Mouse (Mus musculus) kidney, adult 2 months (tissue): Measurements from ENCODE around the gene Heatr6. TPM values are rescaled to one million over a fixed set of nuclear protein-coding genes. Genes with fewer than 3 reads are reported as not detected.

Source experiments
- DNase-seq: peaks from one replicate; pipeline ENCODE4 v3.0.0; 2021
- H3K27ac ChIP-seq: fragments of 200-500 bp; 2 replicates; pipeline ENCODE4 v1.5.1; 2012; ENCODE audit warnings: low read depth, low read length, control low read depth, inconsistent platforms; ENCODE audit not compliant: insufficient read depth
- H3K27me3 ChIP-seq: fragments of 200-500 bp; replicated peaks from 2 replicates; pipeline ENCODE4 v1.6.1; 2012; ENCODE audit warnings: mild to moderate bottlenecking, moderate library complexity, low read length, inconsistent platforms; ENCODE audit not compliant: control insufficient read depth, insufficient read depth
- H3K36me3 ChIP-seq: fragments of 200-500 bp; 2 replicates; pipeline ENCODE4 v1.6.1; 2012; ENCODE audit warnings: mild to moderate bottlenecking, moderate library complexity, low read length, inconsistent platforms; ENCODE audit not compliant: control insufficient read depth, insufficient read depth
- H3K4me1 ChIP-seq: fragments of 200-500 bp; 2 replicates; pipeline ENCODE4 v1.6.1; 2011; ENCODE audit warnings: low read length; ENCODE audit not compliant: control insufficient read depth, insufficient read depth
- H3K4me3 ChIP-seq: fragments of 200-500 bp; 2 replicates; pipeline ENCODE4 v1.5.1; 2011; ENCODE audit warnings: mild to moderate bottlenecking, low read depth, low read length, control low read depth; ENCODE audit not compliant: insufficient read depth
- CTCF ChIP-seq: fragments of 200-500 bp; conservative IDR thresholded peaks from 2 replicates; pipeline ENCODE4 v1.5.1; 2011; ENCODE audit warnings: low read depth, mild to moderate bottlenecking, control low read depth, low read length, moderate library complexity, mixed read lengths; ENCODE audit not compliant: insufficient read depth, insufficient read length
- POLR2A ChIP-seq: fragments of 200-500 bp; IDR thresholded peaks from one replicate; pipeline ENCODE4 v1.6.1; 2011; ENCODE audit warnings: low read depth, low read length, control low read depth
- WGBS: fragments of 180-500 bp; shearing (Covaris S2); methylation state at CpG from one replicate; pipeline ENCODE4 v1.1.7; 2018; 5-methylcytosine and 5-hydroxymethylcytosine counted together
- polyA plus RNA-seq: library from polyadenylated mRNA; depleted of rRNA; stranded (reverse); fragments of >200 nt; gene quantifications from 2 replicates; pipeline ENCODE4 v1.2.3, GENCODE M21; 2012

Heatr6 gene
- polyA plus RNA-seq, 1 experiment, result 10.9 TPM

DNA sequence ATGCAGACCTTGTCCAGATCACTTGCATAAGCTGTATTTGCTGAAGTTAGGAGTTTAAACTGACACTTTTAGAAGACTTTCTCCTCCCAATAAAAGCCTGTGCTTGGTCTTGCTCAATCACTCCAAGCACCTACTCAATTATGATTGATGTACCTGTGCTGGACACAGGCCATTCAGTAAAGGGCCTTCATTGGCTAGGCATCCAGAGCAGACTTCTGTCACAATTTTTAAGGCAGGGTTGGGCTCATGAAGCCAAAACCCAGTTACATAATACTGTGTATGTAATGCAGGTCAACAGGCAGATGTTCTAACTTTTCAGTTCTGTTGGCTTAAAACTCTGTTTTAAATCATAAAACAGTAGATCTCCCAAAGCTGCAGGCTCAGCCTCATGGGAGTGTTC lies 32.7 kb upstream of the Heatr6 start:
- Histone ChIP-seq H3K4me3 (no peak overlapping the region), H3K4me1 (no peaks in the 10 kb centered on the region), H3K27me3 (0 out of 2 replicates have a peak, but pooled peaks cover 1% of the 10 kb centered on the region), H3K36me3 (no peaks in the 10 kb centered on the region), H3K27ac (no peak overlapping the region)
- no peak for DNase-seq
- no peak for TF ChIP-seq CTCF
- TF ChIP-seq POLR2A, result no peak

DNA sequence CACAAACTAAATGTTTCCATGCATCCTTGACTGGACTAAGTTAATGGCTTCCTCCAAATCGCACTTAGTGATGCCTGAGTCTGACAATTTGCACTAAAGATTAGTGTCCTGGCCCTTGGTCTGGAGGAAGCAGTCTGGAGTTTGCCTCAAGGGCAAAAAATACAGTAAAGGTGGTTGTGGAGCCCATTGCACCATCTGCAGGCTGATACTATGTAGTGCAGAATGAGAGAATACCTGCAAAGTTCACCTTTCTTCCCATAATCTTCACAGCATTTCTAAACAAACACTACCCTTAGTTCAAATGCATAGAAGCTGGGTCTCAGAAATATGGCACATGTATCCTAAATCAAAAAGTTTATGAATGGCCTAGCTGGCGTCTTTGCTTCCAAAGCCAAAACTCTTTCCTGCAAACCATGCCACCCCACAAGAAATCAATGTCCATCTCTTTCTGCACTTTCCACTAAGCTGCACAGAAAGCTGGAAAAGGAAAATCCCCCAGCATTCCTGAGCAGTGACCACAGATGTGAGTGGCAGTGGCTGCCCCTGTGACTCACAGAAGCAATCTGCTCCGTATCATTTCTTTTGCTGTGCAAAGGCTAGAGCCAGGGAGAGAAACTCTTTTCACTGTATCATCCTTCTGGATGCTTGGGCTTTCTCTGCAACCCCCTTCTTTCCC lies 24.6 kb upstream of the Heatr6 start:
- 58% methylated on average over 3 of the region's 3 CpGs for WGBS
- peak; percentile 14 for DNase-seq
- Histone ChIP-seq H3K4me3 (no peak overlapping the region), H3K27ac (no peak overlapping the region), H3K36me3 (no peaks in the 10 kb centered on the region), H3K4me1 (no peaks in the 10 kb centered on the region), H3K27me3 (no peaks in the 10 kb centered on the region)
- TF ChIP-seq POLR2A (no peak), CTCF (peak; percentile 49)

DNA sequence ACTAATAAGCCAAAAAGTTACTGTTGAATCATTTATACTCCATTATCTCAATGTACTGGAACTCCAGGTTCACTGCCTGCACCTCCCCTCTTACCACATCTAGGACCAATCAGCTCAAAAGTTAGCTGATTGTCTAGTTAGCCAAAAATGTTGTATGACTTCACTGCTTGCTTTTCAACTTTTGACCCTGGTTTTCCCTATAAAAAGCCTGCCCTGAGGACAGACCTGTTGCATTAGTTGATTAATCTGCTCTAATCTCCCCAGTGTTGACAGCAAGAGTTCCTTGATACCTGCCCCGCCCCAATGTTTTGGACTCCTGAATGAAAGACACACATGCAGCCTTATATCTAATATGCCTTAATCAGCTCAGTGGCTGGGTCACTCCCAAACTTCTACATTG lies 22.4 kb upstream of the Heatr6 start:
- Histone ChIP-seq H3K27me3 (no peaks in the 10 kb centered on the region), H3K27ac (no peak overlapping the region), H3K36me3 (no peaks in the 10 kb centered on the region), H3K4me3 (no peak overlapping the region), H3K4me1 (no peaks in the 10 kb centered on the region)
- no peak for DNase-seq
- no peak for TF ChIP-seq POLR2A
- no peak for TF ChIP-seq CTCF
- WGBS, result 100% methylated on average over 1 of the region's 1 CpGs

DNA sequence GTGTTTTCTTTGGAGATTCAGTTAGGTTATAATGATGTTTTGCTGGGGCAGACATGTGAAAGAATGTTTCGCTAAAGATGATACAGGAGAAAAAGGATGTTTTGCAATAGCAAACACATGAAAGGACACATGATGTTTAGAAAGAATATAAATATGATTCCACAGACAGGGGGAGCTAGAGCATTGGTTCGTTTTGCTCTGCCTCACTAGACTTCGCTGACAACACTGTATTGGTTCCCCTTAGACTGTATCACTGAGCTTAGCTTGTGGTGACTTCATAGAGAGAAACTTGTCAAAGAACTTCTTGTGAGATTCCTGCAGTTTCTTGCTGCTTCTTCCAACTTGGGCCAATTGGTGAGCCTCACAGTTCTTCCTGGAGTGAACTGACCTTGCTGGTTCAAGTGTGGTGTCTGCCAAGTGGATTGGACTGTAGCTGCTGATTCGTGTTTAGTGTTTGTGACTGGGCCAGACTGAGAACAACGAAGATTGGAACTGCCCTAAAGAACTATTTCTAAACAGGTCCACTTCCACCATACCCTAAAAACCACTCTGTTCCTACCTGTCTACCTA lies 20.3 kb upstream of the Heatr6 start:
- no peak for DNase-seq
- TF ChIP-seq POLR2A (no peak), CTCF (no peak; the same call in 1 of the 2 replicates)
- H3K27me3 ChIP-seq, result no peaks in the 10 kb centered on the region
- no peaks in the 10 kb centered on the region for H3K36me3 ChIP-seq
- H3K27ac ChIP-seq, result no peak overlapping the region
- WGBS, result 76% methylated on average over 5 of the region's 5 CpGs
- no peak overlapping the region for H3K4me3 ChIP-seq
- no peaks in the 10 kb centered on the region for H3K4me1 ChIP-seq

DNA sequence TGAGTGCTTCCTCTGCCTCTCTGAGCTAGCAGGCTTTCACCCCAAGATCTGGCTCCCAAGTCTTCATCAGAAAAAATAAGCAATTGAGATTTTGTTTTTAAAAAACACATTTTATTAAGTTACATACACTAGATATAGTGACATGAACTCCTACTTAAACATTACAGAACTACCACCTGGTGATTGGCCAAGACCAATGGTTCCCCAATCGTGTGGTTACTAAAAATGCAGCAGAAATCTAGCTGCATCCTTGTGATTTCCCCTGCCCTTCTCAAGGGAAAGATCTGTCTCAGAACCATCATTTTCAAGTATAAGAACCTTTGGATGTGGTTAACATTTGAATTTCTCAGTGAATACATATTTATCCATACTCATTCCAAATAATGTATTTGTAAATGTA lies 19.3 kb upstream of the Heatr6 start:
- WGBS, result 79% methylated on average over 1 of the region's 1 CpGs

DNA sequence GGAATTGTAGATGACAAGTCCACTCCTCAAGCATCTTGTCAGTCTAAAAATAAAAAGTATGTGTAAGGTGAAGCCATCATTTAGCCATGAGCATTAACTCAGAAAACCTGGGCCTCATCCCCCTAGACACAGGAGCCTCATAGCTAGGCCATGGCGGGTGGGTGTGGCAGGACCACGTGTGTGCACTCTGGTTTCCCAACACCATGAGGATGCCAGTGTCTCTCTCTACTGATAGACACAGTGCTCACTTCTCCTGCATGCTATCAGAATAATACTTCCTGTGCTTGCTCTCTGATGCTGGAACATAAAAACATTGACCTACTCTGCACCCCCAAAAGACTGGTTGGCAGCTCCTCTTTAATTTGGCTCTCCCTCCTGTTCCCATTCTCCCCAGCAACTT lies 17.6 kb upstream of the Heatr6 start:
- no peak for DNase-seq
- TF ChIP-seq CTCF, result no peak
- TF ChIP-seq POLR2A, result no peak
- 81% methylated on average over 2 of the region's 2 CpGs for WGBS
- Histone ChIP-seq H3K27ac (no peak overlapping the region), H3K4me3 (no peak overlapping the region), H3K27me3 (no peaks in the 10 kb centered on the region; the same call in 1 of the 2 replicates), H3K4me1 (no peaks in the 10 kb centered on the region), H3K36me3 (no peaks in the 10 kb centered on the region)

More for the DNA sequence above, 19.3 kb upstream of the Heatr6 start:
- TF ChIP-seq CTCF, result no peak
- TF ChIP-seq POLR2A, result no peak
- Histone ChIP-seq H3K27ac (no peak overlapping the region), H3K4me1 (no peaks in the 10 kb centered on the region), H3K36me3 (no peaks in the 10 kb centered on the region), H3K4me3 (no peak overlapping the region), H3K27me3 (no peaks in the 10 kb centered on the region)
- no peak for DNase-seq

DNA sequence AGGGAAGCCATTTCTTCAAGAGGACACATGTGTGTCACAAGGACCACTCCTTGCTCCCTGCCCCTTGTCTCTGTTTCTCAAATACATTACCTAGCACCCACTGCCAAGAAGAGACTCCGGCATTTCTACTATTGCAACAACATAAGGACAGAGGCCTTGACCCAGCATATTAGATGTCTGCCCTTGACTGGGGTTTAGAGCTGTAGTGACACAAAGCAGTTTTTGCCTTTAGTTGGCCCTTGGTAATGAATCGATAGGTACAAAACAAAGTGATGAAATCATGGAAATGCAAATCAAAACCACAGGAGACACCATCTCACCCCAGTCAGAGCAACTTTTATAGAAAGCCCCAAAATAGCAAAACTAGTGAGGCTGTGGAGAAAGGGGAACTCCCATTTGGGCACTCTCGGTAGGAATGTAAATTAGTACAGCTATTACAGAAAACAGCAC lies 16.4 kb upstream of the Heatr6 start:
- TF ChIP-seq POLR2A, result no peak
- TF ChIP-seq CTCF, result no peak
- Histone ChIP-seq H3K27ac (no peak overlapping the region), H3K27me3 (no peaks in the 10 kb centered on the region; the same call in 1 of the 2 replicates), H3K4me1 (no peaks in the 10 kb centered on the region), H3K36me3 (no peaks in the 10 kb centered on the region), H3K4me3 (no peak overlapping the region)
- WGBS, result 68% methylated on average over 3 of the region's 3 CpGs
- DNase-seq, result peak; percentile 6
